Mouse (Mus musculus): ENCODE measurements around the gene N4bp2.

Gene N4bp2

DNA sequence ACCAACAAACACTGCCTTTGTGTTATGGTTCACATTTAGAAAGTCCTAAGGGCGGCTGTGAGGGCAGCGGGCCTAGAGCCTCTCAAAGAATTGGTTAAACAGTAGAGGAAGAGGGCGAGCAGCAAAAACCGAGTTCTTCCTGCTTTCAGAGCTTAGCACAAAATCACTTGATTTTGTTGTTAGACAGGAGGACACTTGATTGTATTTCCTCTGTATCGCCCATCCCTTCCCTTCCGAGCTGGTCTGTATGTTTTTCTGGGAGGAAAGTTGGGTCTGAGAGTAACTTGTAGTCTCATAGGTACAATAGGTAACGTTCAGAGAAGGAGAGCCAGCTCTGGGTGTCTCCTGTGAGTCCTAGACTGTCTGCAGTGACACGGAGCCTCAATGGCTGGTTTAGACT is 63.8 kb downstream of the N4bp2 start:
- DNase-seq (ENCODE audit: low read depth, low spot score), result peak; percentile 42

DNA sequence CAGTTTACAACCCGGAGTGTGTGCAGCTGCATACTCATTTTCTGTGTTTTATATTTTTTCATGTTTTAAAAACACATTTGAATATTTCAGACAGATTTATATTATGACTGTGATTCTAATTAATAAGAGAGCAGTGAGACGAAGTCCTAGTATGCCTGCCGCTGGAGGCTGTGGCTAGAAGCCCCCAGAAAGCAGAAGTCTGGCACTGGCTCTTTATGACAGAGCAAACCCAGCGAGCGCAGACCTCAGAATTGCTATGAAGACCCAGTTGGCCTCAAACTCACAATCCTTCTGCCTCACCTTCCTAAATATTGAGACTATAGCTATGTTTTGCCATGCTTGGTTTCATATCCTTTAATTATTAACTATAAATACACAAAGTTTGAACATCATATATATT is 64.9 kb downstream of the N4bp2 start:
- no peak for DNase-seq (ENCODE audit: low read depth, low spot score)

DNA sequence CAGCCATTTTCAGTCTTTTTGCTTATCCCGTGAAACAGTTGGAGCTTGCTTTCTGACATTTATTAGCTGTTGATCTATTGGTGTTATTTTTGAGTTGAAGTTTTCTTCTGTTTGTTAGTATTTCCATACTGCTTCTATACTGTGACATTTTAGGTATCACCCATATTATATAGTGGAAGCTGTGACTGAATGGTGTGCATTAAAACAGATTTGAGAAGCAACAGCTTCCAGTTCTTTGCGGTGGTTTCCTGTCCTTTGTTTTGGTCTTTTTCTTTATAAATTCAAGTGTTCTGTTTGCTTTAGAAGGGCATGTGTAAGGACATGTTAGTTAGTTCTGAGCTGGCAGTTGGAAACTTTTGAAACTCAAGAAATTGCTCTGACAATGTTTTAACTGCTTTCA is 65.7 kb downstream of the N4bp2 start:
- DNase-seq (ENCODE audit: low read depth, low spot score), result peak; percentile 34

DNA sequence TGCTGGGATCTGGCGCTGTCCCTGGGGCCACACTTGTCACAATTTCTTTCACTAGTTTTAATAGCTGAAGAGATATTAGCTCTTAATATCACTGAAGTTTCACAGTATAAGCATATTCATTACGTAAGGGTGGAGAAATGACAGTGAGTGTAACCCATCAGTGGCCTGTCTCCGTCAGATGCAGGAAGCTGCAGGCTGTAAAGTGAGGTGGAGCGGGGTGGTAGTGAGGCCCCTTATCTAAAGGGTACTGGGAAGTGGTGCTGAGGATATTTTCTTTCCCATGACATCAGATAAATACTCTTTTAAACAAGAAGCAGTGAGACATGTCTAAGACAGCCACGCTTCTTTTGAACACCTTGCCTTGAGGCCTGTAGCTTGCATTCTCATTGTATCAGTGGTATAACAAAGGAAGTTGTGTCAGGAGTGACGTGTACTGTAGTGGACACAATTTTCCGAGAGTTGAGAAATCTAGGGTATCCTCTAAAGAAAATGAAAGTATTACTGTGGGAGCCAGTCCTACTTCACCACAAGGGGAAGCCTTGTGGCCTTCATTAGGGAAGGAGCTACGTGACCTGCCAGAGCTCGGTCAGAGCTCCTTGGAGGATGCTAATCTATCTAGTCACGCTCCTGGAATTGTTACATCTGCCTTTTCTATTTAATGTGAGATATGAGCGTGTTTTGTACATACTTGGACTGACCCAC is 68.7 kb downstream of the N4bp2 start:
- no peak for DNase-seq (ENCODE audit: low read depth, low spot score)

DNA sequence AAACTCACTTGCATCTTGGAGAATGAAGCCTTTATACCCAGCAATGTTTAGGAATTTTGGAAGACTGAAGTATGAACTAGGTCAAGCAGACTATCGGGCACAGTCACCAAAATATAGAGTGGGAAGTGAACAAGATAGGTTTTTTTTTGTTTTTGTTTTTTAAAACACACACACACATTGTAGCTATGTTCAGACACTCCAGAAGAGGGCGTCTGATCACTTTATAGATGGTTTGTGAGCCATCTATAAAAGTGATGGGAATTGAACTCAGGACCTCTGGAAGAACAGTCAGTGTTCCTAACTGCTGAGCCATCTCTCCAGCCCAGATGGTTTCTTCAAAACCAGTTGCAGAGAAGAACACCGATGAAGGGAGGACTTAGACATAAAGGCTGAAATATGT is 69.8 kb downstream of the N4bp2 start:
- DNase-seq (ENCODE audit: low read depth, low spot score), result no peak

DNA sequence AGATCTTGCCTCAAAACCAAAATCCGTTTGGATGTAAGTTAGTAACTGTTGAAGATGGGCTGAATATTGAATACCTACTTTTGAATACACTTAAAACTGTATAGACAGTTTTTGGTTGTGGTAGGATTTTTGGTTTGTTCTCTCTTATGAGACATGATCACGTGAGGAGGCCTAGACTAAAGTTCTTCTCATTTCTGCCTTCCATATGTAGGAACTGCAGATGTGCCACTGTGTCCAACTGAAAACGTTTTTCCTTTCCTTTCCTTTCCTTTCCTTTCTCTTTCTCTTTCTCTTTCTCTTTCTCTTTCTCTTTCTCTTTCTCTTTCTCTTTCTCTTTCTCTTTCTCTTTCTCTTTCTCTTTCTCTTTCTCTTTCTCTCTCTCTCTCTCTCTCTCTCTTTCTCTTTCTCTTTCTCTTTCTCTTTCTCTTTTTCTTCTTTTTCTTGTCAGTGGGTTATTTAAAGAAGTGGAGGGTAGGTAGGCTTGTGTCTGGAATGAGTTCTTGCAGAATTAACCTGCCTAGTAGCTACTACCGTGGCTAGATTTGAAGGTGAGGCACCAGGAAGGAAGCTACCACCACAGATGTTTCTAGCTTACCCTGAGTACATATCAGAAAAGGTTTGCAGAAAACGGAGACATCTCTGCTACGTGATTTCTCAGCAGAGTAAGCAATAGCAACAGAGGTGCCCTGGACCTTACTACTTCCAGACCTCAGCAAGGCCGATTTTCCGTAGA is 70.6 kb downstream of the N4bp2 start:
- DNase-seq (ENCODE audit: low read depth, low spot score), result peak; percentile 59

DNA sequence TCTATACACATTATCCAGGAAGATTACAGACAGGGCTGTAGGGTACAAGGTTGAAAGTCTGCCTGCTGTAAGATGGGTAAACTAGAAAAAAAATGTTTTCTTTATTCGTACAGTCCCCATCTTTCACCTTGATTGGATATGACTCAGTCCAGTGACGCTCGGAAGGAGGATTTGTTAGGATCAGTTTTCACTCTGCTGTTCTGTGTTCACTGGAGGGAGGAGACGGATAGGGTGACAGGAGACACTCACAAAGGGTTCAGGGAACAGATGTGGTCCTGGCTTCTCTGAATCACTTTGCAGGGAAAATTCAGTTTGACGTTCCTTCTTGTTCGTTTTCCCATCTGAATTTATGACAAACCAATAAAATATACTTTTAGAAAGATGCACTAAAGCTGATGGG is 74.7 kb downstream of the N4bp2 start:
- no peak for DNase-seq (ENCODE audit: low read depth, low spot score)

DNA sequence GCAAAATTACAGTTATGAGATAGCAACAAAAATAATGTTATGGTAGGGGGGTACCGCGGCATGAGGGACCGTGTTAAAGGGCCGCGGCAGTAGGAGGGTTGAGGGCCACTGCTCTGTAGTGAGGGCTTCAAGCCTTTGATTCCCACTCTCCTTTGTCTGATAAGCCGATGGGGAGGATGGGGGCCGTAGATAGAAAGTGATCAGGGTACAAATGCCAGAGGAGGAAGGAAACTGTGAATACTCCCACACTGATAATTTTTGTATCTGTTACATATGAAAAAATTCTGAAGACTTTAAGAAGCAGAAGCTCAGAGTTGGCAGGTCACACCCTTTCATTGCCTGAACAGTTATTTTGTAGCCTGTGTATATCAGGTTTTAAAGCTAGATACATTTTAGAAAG is 79.6 kb downstream of the N4bp2 start:
- no peak for DNase-seq (ENCODE audit: low read depth, low spot score)

DNA sequence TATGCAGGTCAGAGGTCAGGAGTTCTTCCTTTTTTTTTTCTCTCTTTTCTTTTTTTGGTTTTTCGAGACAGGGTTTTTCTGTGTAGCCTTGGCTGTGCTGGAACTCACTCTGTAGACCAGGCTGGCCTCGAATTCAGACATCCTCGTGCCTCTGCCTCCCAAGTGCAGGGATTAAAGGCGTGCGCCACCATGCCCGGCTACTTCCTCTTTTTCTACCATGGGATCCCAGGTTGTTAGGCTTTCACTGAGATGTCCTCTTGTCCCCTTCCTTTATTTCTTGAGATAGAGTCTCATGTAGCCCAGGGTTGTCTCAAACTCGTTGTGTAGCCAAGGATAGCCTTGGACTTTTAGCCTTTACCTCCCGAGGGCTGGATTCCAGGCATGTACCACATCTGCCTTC is 83.2 kb downstream of the N4bp2 start:
- no peak for DNase-seq (ENCODE audit: low read depth, low spot score)

DNA sequence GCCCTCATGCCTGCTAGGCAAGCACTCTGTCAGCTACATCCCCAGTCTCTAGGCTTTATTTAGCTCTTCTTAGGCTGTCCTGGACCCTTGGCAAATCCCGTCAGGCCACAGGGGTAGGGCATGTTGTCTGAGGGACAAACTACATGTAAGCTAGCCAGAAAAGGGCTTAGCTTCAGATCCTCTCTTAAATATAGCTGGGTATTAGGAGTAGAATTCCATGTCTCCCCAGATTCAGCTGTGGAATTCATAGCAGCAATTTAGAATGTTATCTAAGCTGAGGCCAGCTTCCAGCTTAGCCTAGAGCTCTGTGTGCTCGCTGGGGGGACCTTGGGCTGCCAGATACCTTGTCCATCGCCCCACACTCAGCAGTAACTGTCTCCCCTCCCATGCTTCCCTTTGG is 83.6 kb downstream of the N4bp2 start:
- DNase-seq (ENCODE audit: low read depth, low spot score), result no peak

DNA sequence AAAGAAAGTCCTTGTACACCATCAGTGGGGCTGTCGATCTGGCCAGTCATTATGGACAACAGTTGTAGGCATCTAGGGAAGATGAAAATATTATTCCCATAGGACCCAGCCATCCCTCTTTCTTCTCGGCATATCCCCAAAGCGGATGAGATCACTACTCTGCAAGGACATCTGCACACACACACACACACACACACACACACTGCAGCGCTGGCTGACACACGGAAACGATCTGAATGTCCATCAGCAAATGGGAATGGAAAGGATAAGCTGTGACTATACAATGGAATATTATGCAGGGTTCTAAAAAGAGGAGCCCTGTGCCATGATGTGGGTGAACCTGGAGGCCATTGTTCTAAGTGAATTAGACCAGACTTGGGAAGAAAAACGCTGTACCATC is 84.3 kb downstream of the N4bp2 start:
- no peak for DNase-seq (ENCODE audit: low read depth, low spot score)

DNA sequence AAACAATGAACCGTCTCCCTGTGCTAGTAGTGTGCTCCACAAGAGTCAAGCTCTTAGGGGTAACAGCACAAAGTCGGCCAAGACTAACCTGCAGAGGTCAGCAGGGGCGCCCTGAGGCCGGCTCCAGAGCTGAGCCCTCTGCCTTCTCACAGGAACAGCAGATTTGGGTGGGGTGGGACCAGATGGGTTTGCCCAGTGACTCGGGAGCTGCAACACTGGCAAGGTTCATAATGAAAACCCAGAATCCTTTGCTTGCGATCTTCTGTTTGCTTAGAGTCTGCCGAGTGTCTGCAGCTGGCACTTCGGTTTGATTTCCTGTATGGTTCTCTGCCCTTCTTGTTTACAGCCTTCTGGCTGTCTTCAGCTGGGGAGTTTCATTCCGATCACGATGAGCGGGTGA is 87.4 kb downstream of the N4bp2 start:
- DNase-seq (ENCODE audit: low read depth, low spot score), result peak; percentile 70

DNA sequence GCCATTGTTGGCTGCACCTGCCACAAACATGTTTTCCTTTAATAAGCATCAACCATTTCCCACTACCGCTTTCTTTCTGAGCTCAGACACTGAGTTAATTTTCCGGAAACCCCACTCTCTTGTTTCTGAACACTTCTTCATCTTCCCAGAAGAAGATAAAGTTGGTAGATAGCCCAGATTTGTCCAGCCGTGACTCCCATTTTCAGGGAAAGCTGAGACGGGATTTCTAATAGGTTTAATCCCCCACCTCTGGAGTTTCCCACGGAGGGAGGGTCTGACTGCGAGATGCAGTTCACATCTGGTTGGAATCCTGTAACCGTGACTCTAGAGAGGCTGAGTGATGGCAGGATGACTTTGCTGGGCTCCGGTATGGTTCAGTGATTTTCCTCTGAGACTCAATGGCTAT is 91.5 kb downstream of the N4bp2 start:
- DNase-seq (ENCODE audit: low read depth, low spot score), result no peak

DNA sequence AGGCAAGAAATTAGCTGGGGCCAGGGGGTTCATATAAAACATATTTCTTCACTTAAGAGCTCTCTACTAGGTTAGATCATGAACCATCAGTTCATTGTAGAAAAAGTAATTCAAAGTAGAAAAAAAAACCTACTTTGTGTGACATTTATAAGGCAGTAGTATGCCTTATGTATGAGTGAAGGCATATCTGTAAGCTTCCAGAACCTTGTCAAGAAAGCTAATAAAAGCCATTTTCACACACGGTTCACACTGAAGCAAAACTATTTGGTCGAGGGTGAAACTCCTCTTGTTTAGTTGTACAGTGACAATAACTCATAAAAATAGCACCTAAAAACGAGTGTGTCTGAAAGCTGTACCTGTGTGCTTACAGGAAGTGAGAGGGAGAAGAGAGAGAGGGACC is 92.2 kb downstream of the N4bp2 start:
- DNase-seq (ENCODE audit: low read depth, low spot score), result no peak

DNA sequence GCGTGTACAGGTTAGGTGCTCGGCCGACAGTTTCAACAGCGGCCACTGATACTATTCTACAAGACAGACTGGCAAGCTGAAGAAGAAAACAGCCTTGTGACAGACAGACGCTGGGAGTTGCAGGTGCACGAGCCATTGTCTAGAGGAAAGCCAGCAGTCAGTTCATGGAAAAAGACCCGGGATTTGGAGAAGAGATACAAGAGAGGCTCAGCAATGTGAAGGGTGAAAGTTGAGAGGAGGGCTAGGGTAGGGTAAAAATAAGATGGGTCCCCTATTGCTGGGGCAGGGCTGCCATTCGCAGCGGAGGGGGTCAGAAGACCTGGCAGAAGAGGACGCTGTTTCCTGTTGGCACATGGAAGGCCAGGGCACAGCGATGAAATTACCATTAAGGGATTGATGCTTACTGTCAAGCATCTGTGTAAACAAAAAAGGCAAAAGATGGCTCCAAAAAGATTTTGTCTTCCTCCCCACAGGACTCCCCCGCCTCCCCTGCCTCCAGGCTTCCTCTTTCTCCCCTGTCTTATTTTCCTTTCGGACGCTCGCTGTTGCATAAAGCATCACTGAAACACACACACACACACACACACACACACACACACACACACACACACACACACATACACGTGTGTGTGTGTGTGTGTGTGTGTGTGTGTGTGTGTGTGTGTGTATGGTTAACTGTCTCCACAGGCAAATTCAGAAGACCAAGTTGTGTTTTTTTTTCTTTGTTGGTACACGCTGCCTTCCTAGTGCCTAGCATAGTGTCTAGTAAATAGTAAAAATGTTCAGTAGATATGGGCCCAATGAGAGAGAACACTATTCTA is 93.5 kb downstream of the N4bp2 start:
- peak; percentile 54 for DNase-seq (ENCODE audit: low read depth, low spot score)

DNA sequence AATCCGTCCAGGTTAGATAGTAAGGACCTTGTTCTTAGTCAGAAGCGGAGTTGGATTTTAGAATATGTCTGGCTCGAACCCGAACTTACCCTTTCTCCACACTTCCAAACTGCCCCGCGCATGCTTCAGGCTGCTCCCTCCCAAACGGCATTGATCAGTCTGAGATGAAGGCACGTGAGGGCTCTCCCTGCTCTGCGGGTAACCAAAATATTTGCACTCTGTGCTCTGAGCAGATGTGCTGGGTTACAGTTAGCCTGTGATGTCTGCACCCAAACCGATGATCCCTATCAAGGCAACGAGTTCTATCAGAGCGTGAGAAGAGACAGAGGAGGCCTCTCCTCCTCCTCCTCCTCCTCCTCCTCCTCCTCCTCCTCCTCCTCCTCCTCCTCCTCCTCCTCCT is 94.6 kb downstream of the N4bp2 start:
- DNase-seq (ENCODE audit: low read depth, low spot score), result peak; percentile 80

DNA sequence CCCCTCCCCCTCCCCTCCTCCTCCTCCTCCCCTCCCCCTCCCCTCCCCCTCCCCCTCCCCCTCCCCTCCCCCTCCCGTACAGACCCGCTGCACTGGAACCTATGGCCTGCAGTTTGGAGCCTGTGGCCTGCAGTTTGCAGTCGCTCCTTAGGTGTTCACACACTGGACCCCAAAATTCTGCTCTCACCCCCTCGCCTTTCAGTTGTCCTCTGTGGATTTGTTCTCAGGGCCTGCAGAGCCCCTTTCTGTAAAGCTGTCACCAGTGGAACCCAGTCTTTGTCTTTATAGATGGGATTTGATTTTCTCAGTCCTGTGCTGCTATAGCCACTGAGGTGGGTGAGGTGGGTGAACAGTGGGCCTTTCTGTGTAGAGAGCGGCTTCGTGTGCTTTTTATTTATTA is 95.0 kb downstream of the N4bp2 start:
- DNase-seq (ENCODE audit: low read depth, low spot score), result no peak

DNA sequence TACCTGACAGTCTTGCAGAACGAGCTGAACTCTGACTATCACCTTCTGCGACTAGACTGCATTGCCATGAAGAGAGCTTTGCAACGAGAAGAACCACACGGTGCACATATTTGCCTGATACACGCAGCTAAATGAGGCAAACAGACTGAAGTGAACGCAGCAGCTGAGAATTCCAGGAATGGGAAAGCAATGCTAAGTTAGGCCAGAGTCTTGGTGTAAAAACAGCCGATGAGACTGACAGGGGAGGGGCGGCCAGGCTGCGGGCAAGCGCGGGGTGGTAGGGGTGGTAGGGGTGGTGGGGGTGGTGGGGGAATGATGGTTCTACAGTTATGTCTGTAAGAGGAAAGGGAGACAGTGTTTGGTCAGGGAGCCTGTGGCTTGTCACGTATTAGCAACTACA is 95.6 kb downstream of the N4bp2 start:
- DNase-seq (ENCODE audit: low read depth, low spot score), result no peak

DNA sequence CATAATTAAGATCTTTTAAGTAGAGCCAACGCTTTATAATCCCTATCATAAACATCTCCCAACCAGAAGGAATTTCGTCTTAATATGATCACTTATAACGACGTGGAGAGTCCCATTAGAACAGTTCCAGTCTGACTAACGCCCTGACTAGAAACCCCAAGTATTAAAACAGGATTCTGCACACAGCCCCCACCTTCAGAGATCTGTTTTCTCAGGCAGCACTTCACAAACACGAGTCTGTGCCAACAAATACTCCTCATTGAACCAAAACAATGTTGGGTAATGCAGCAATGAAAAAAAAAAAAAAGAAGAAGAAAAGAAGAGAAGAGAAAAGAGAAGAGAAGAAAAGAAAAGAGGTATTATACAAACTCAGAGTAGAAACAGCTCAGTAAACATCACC is 96.1 kb downstream of the N4bp2 start:
- DNase-seq (ENCODE audit: low read depth, low spot score), result no peak

DNA sequence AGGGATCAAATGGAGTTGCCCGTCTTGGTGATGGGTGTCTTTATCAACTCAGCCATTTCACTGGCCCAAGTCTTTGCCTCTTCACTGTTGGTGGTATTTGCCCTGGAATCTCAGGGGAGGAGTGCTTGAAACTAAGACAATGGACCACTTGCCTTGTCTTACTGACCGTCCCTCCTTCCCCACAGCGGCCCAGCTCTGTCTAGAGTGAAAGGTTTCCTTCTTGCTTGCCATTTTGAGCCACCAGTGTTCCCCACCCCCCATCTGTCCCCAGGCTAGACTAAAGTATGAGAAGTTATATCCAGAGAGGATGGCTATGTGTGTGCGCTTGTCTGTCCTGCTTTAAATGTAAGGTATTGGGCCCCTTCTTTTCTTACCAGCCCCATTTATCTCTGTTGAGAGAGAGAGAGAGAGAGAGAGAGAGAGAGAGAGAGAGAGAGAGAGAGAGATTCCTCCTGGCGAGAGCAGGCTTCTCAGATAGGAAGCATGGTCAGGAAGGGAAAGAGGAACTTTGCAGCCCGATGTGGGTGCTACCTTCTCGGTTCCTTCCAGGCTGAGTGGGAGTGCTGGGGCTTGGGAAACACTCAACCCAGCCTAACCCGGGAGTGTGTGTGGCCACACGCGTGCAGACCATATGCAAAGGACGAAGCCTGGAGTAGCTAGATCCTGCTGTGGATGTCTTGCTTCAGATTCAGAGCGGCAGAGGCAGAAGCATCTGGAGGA is 97.1 kb downstream of the N4bp2 start:
- DNase-seq (ENCODE audit: low read depth, low spot score), result peak; percentile 28

DNA sequence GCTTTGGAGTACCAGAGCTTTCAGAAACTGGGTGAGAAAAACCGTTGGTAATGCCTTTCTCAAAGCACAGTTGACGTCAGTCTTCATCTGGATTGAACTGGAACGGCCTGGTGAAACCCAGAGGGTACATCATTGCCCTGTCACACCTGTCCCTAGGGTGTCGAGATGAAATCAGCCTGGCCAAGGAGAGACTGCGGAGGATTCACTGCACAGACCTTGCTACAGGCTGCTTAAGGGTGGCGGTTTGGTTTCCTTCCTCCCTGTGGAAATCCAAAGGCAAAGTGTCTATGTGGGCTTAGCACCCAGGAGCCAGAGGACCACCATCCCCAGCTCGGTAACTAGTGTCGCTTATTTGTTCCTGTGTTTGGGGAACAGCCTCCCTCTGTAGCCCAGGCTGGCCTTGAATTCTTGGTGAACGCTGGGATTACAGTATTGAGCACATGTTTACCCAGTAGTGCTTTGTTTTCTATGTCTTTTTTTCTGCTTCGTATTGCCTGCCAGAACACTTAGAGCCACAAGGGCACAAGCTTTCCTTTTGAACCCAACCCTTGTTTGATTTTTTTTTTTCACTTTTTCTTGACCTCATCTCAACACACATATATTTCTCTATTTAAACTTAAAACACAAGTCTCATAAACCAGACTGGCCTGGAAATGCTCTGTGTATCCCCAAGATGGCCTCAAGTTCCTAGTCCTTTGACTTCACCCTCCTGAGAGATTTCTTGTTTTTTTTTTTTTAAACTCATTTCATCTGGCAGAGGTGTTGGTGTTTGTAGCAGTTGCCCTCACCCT is 98.0 kb downstream of the N4bp2 start, which contains the start of gene Rhoh:
TSS of gene Rhoh (plus strand) at position 60 of the 791 bp plus-strand sequence.
- peak; percentile 53 for DNase-seq (ENCODE audit: low read depth, low spot score)
